In the genomic region with DNA sequence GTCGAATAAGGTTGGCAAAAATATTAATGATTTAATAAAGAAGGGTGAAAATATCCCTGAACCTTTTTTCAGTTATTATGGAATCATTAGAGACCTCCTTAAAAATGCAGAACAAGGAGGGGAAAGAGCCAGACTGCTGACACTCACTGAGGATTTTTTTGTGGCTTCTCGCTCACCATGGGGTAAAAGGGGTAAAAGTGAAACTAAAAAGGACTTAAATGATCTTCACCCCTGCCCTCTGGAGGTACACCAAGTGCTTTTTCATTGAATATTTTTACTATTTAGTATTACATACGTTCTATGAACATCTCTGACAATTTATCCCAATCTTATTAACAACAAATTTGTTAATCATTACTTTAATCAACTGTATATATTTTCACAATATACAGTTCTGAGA, we compare ENCODE assay signal across 25 mouse cellular contexts. TPM values are rescaled to one million over a fixed set of nuclear protein-coding genes. Genes with fewer than 3 reads are reported as not detected.
A peak's percentile ranks its signal among the peaks of the same experiment; 100 is the strongest.
DNase-seq lines count a peak whose midpoint lies in the region; ATAC-seq and TF ChIP-seq lines count a peak whose summit lies in the region.
"Had no signal": no experiment of that assay in that cellular context is flagged by ENCODE, and none has a peak within 500 bp of the region (broad histone marks: within the 10 kb centered on the region; RNA-seq: fewer than 3 reads in every experiment).

No protein-coding gene starts in this region.

- peaks cover 4% of the 10 kb centered on the region for H3K79me2 ChIP-seq in myocyte (ENCODE audit: control insufficient read depth, insufficient read depth)

- peak; percentile 50 for DNase-seq in 416B (ENCODE audit: low read depth)
- DNase-seq in NIH3T3 (ENCODE audit: low read depth): peak; percentile 2
- DNase-seq in thymus, postnatal 4 days: no peak
- DNase-seq in spleen, postnatal 4 days (ENCODE audit: low spot score in 2 of 2): no peak
- DNase-seq: adrenal gland, adult 2 months; adrenal gland, postnatal 10 days; adrenal gland, postnatal 25 days; cerebellum, adult 11 months; cerebellum, adult 2 months; cerebellum, adult 9-10 months; cerebellum, postnatal 10 days; cerebellum, postnatal 25 days; forebrain, postnatal 0 days had no signal

- no peaks in the 10 kb centered on the region for H3K27me3 ChIP-seq in myocyte (ENCODE audit: control insufficient read depth, insufficient read depth, insufficient read length)
- H3K27me3 ChIP-seq: embryonic facial prominence, embryonic 12.5 days; forebrain, embryonic 13.5 days; forebrain, embryonic 15.5 days; Patski had no signal

- ATAC-seq in CD4-positive, CD25-positive, alpha-beta regulatory T cell, adult 4 months: no peak
- ATAC-seq: activated CD4-positive, CD25-positive, alpha-beta regulatory T cell, adult 4 months; forebrain, embryonic 13.5 days; forebrain, embryonic 15.5 days; forebrain, postnatal 0 days; Patski had no signal

- H3K4me3 ChIP-seq in myocyte: peak overlapping the region; percentile 28
- H3K4me3 ChIP-seq: embryonic facial prominence, embryonic 10.5 days; embryonic facial prominence, embryonic 12.5 days; forebrain, embryonic 13.5 days; forebrain, embryonic 15.5 days had no signal

- no peaks in the 10 kb centered on the region for H3K36me3 ChIP-seq in myocyte (ENCODE audit: control insufficient read depth, insufficient read depth)
- H3K36me3 ChIP-seq: embryonic facial prominence, embryonic 10.5 days; embryonic facial prominence, embryonic 12.5 days; forebrain, embryonic 15.5 days had no signal

- peak overlapping the region; percentile 1 for H3K4me2 ChIP-seq in myocyte (ENCODE audit: low read depth)
- H3K4me2 ChIP-seq: embryonic facial prominence, embryonic 12.5 days; forebrain, embryonic 13.5 days; forebrain, embryonic 15.5 days had no signal

- H3ac ChIP-seq in myocyte (ENCODE audit: control insufficient read depth, insufficient read length): no peak overlapping the region

- TF ChIP-seq POLR2A in myocyte (IDR thresholded peaks at IDR 0.05; ENCODE audit: insufficient read length, low read depth): no peak

TF ChIP-seq in myocyte, 11 proteins besides CTCF, POLR2A, EP300 and RAD21:
- TF ChIP-seq SRF (IDR thresholded peaks at IDR 0.05; ENCODE audit: control insufficient read depth, insufficient read length, low read depth) (no peak), MYOG (IDR thresholded peaks at IDR 0.05; ENCODE audit: control insufficient read depth in 1 of 3, insufficient read depth in 1 of 3, insufficient read length in 2 of 3, low read depth in 2 of 3) (no peak), CEBPB (IDR thresholded peaks at IDR 0.05; ENCODE audit: insufficient read depth, poor library complexity, severe bottlenecking) (no peak), MAX (IDR thresholded peaks at IDR 0.05; ENCODE audit: low read depth) (no peak), E2F4 (IDR thresholded peaks at IDR 0.05; ENCODE audit: insufficient read depth) (no peak), REST (IDR thresholded peaks at IDR 0.05; ENCODE audit: insufficient read depth, insufficient read length) (no peak), TCF3 (IDR thresholded peaks at IDR 0.05; ENCODE audit: insufficient read length, low read depth) (no peak), MYOD1 (IDR thresholded peaks at IDR 0.05; ENCODE audit: control insufficient read depth in 1 of 3, insufficient read length in 2 of 3, low read depth in 2 of 3) (no peak), POLR2AphosphoS2 (IDR thresholded peaks at IDR 0.05; ENCODE audit: insufficient read length, low read depth) (no peak), TCF12 (IDR thresholded peaks at IDR 0.05; ENCODE audit: insufficient read depth, poor library complexity, severe bottlenecking) (no peak), USF1 (IDR thresholded peaks at IDR 0.05; ENCODE audit: low read depth) (no peak)

RNA-seq across cellular contexts. Expression of gene Cldn34c1, which starts 15.9 kb away (rescaled TPM):
- 0.06 TPM for polyA plus RNA-seq in myocyte (2012; fragmentation: generic; extraction: Trizol)
- polyA plus RNA-seq in CD4-positive, CD25-positive, alpha-beta regulatory T cell, adult 4 months (2017; shearing (Covaris generic)): 1 to 10 TPM; 1.1 to 1.6 TPM
- polyA plus RNA-seq: Patski had no signal

RNA-seq across cellular contexts. Expression of gene Gm17521, which starts 58.0 kb away (rescaled TPM):
- polyA plus RNA-seq in myocyte (2012; fragmentation: generic; extraction: Trizol): not detected
- polyA plus RNA-seq in CD4-positive, CD25-positive, alpha-beta regulatory T cell, adult 4 months (2017; shearing (Covaris generic)): not detected
- polyA plus RNA-seq: activated CD4-positive, CD25-positive, alpha-beta regulatory T cell, adult 4 months; adrenal gland, adult 2 months; C2C12; cerebellum, adult 2 months; cortical plate, adult 2 months; embryonic facial prominence, embryonic 10.5 days; embryonic facial prominence, embryonic 12.5 days; embryonic facial prominence, embryonic 14.5 days; forebrain, embryonic 11.5 days; forebrain, embryonic 13.5 days; forebrain, embryonic 15.5 days; forebrain, postnatal 0 days; Patski had no signal

Comparison
In these comparisons a context has a peak if more than half of its experiments do, and no peak if none do; other contexts are left out.
1. DNase-seq: peak in 416B (single experiment) and NIH3T3 (single experiment); none in thymus, postnatal 4 days (single experiment) and spleen, postnatal 4 days (0 of 2).